Mouse (Mus musculus) midbrain, postnatal 0 days (tissue): ENCODE data around the gene Gm6460. TPM values are rescaled to one million over a fixed set of nuclear protein-coding genes. Genes with fewer than 3 reads are reported as not detected.
"Not testable (repeated sequence)": the region's sequence is repeated elsewhere in the genome, so short reads cannot be mapped to it uniquely, and the experiment has no call there.

ENCODE experiments used
- ATAC-seq: fragments of 200-750 bp; cut with Nextera tagmentation; 2 replicates; pipeline ENCODE4 v1.8.0; 2017; ENCODE audit warnings: moderate number of reproducible peaks, mild to moderate bottlenecking, moderate TSS enrichment, moderate library complexity; ENCODE audit not compliant: low FRiP score
- DNase-seq: peaks from one replicate; pipeline ENCODE4 v3.0.0-alpha.2; 2015; ENCODE audit warnings: low spot score
- H3K27ac ChIP-seq: fragments of 300-500 bp; sonication (generic); 2 replicates; pipeline ENCODE4 v1.5.1; 2014; ENCODE audit warnings: low read depth, mild to moderate bottlenecking, low read length, mixed read lengths
- H3K27me3 ChIP-seq: fragments of 300-500 bp; sonication (generic); 2 replicates; pipeline ENCODE4 v1.6.1; 2014; ENCODE audit warnings: low read length, control low read depth, mixed read lengths; ENCODE audit not compliant: insufficient read depth
- H3K36me3 ChIP-seq: fragments of 300-500 bp; sonication (generic); 2 replicates; pipeline ENCODE4 v1.6.1; 2014; ENCODE audit warnings: low read length, control low read depth, mixed read lengths; ENCODE audit not compliant: insufficient read depth
- H3K4me1 ChIP-seq: fragments of 300-500 bp; sonication (generic); 2 replicates; pipeline ENCODE4 v1.6.1; 2014; ENCODE audit warnings: mild to moderate bottlenecking, control low read depth, antibody characterized with exemption, low read length, mixed read lengths; ENCODE audit not compliant: insufficient read depth
- H3K4me2 ChIP-seq: fragments of 300-500 bp; sonication (generic); 2 replicates; pipeline ENCODE4 v1.6.1; 2014; ENCODE audit warnings: low read depth, mild to moderate bottlenecking, low read length, mixed read lengths; ENCODE audit not compliant: poor library complexity, severe bottlenecking
- H3K4me3 ChIP-seq: fragments of 300-500 bp; sonication (generic); 2 replicates; pipeline ENCODE4 v1.5.1; 2014; ENCODE audit warnings: low read depth, mild to moderate bottlenecking, low read length, moderate library complexity
- H3K9ac ChIP-seq: fragments of 300-500 bp; sonication (generic); replicated peaks from 2 replicates; pipeline ENCODE4 v1.6.1; 2014; ENCODE audit warnings: mild to moderate bottlenecking, low read length, moderate library complexity, mixed read lengths; ENCODE audit not compliant: poor library complexity, severe bottlenecking
- H3K9me3 ChIP-seq: fragments of 300-500 bp; sonication (generic); 2 replicates; pipeline ENCODE4 v1.6.1; 2016; ENCODE audit warnings: low read length, control low read depth
- WGBS: fragments of 180-500 bp; shearing (Covaris S2); extraction: QIAGEN DNeasy Blood & Tissue Kit; methylation state at CpG from one replicate; pipeline ENCODE4 v1.1.7; 2014; 5-methylcytosine and 5-hydroxymethylcytosine counted together
- polyA plus RNA-seq: library from polyadenylated mRNA; unstranded; fragments of >200 nt; fragmentation: Nextera tagmentation; extraction: Ambion mirVana; gene quantifications from 2 replicates; pipeline ENCODE4 v1.2.1, GENCODE M21; 2015
- total RNA-seq: library from RNA; depleted of rRNA; stranded (reverse); fragments of >200 nt; gene quantifications from 2 replicates; pipeline ENCODE4 v1.2.3, GENCODE M21; 2014; rRNA removed

Gene Gm6460
- total RNA-seq (not detected in 2 replicates), polyA plus RNA-seq (not detected in 2 replicates)

GRCm38 (mm10) chr5:11594613-11595012, at the start of gene Gm6460:
Gm6460 (plus strand) TSS chr5:11594913.
- not testable (repeated sequence) for ATAC-seq, H3K36me3 ChIP-seq
- WGBS, result no CpG with 5 or more reads among the region's 3 CpGs

More at GRCm38 (mm10) chr5:11594613-11595012, at the start of gene Gm6460:
- not testable (repeated sequence) for H3K9me3 ChIP-seq, H3K4me1 ChIP-seq, H3K4me2 ChIP-seq, H3K9ac ChIP-seq, DNase-seq, H3K4me3 ChIP-seq, H3K27me3 ChIP-seq, H3K27ac ChIP-seq

Other genes starting within 250 kb of the Gm6460 start
- not detected in 2 replicates for gene Gm8897, start 178.5 kb upstream of the Gm6460 start, total RNA-seq
- gene Gm8897, start 178.5 kb upstream of the Gm6460 start, polyA plus RNA-seq, result not detected in 2 replicates
- not detected in 2 replicates for gene Gm8906, start 92.2 kb upstream of the Gm6460 start, total RNA-seq
- gene Gm8906, start 92.2 kb upstream of the Gm6460 start, polyA plus RNA-seq, result not detected in 2 replicates
- gene Gm8922, start 87.0 kb downstream of the Gm6460 start, total RNA-seq, result not detected in 2 replicates
- gene Gm8922, start 87.0 kb downstream of the Gm6460 start, polyA plus RNA-seq, result not detected in 2 replicates
- not detected in 2 replicates for gene Gm8926, start 175.6 kb downstream of the Gm6460 start, total RNA-seq
- not detected in 2 replicates for gene Gm8926, start 175.6 kb downstream of the Gm6460 start, polyA plus RNA-seq